Mouse (Mus musculus) heart, postnatal 0 days (tissue): ENCODE data around the gene Dok3. TPM values are rescaled to one million over a fixed set of nuclear protein-coding genes. Genes with fewer than 3 reads are reported as not detected.

Experiments
- ATAC-seq: fragments of 200-750 bp; cut with Nextera tagmentation; 2 replicates; pipeline ENCODE4 v1.8.0; 2017; ENCODE audit warnings: low read depth, moderate number of reproducible peaks, moderate library complexity; ENCODE audit not compliant: insufficient read depth
- DNase-seq: peaks from one replicate; pipeline ENCODE4 v3.0.0-alpha.2; 2016; ENCODE audit warnings: low spot score
- H3K27ac ChIP-seq: fragments of 300-500 bp; sonication (generic); 2 replicates; pipeline ENCODE4 v1.5.1; 2014; ENCODE audit warnings: low read depth, mild to moderate bottlenecking
- H3K27me3 ChIP-seq: fragments of 300-500 bp; sonication (generic); 2 replicates; pipeline ENCODE4 v1.6.1; 2014; ENCODE audit warnings: low read length, mixed read lengths; ENCODE audit not compliant: control insufficient read depth, insufficient read depth
- H3K36me3 ChIP-seq: fragments of 300-500 bp; sonication (generic); replicated peaks from 2 replicates; pipeline ENCODE4 v1.6.1; 2014; ENCODE audit warnings: low read length, mixed read lengths; ENCODE audit not compliant: control insufficient read depth, insufficient read depth
- H3K4me1 ChIP-seq: fragments of 300-500 bp; sonication (generic); 2 replicates; pipeline ENCODE4 v1.6.1; 2014; ENCODE audit warnings: antibody characterized with exemption; ENCODE audit not compliant: control insufficient read depth, insufficient read depth
- H3K4me2 ChIP-seq: fragments of 300-500 bp; sonication (generic); 2 replicates; pipeline ENCODE4 v1.6.1; 2014; ENCODE audit warnings: low read depth, mild to moderate bottlenecking, low read length, moderate library complexity
- H3K4me3 ChIP-seq: fragments of 300-500 bp; sonication (generic); 2 replicates; pipeline ENCODE4 v1.5.1; 2014; ENCODE audit warnings: low read depth, low read length
- H3K9ac ChIP-seq: fragments of 300-500 bp; sonication (generic); replicated peaks from 2 replicates; pipeline ENCODE4 v1.6.1; 2014; ENCODE audit warnings: low read depth, low read length, mixed read lengths
- H3K9me3 ChIP-seq: fragments of 300-500 bp; sonication (generic); replicated peaks from 2 replicates; pipeline ENCODE4 v1.6.1; 2016; ENCODE audit warnings: low read length; ENCODE audit not compliant: control insufficient read depth
- CTCF ChIP-seq: IDR thresholded peaks from 2 replicates; pipeline ENCODE4 v1.5.1; 2016; ENCODE audit warnings: antibody characterized with exemption, control low read depth, low read depth
- EP300 ChIP-seq: IDR thresholded peaks from 2 replicates; pipeline ENCODE4 v1.6.1; 2016; ENCODE audit warnings: antibody characterized with exemption, low read depth
- WGBS: fragments of 180-500 bp; shearing (Covaris S2); extraction: QIAGEN DNeasy Blood & Tissue Kit; methylation state at CpG from one replicate; pipeline ENCODE4 v1.1.7; 2014; 5-methylcytosine and 5-hydroxymethylcytosine counted together
- polyA plus RNA-seq: library from polyadenylated mRNA; unstranded; fragments of >200 nt; fragmentation: Nextera tagmentation; extraction: Ambion mirVana; gene quantifications from 2 replicates; pipeline ENCODE4 v1.2.1, GENCODE M21; 2015
- total RNA-seq: library from RNA; depleted of rRNA; stranded (reverse); fragments of >200 nt; gene quantifications from 2 replicates; pipeline ENCODE4 v1.2.3, GENCODE M21; 2014; ENCODE audit warnings: low replicate concordance

Dok3 gene
- total and polyA plus RNA-seq, 2 experiments from 2014 or later = 1.4 to 2.8 TPM

- no peak overlapping the region for H3K27ac ChIP-seq
- no peak overlapping the region for H3K4me3 ChIP-seq
- no peaks in the 10 kb centered on the region for H3K27me3 ChIP-seq
- DNase-seq = no peak
- WGBS = 62% methylated on average over 5 of the region's 5 CpGs
- H3K4me2 ChIP-seq = no peak overlapping the region
- peaks cover 84% of the 10 kb centered on the region for H3K36me3 ChIP-seq
- no peaks in the 10 kb centered on the region for H3K9me3 ChIP-seq
- no peak for TF ChIP-seq EP300
- no peak for TF ChIP-seq CTCF
- ATAC-seq = no peak
- no peaks in the 10 kb centered on the region for H3K4me1 ChIP-seq
- H3K9ac ChIP-seq = no peak overlapping the region
Observed at GRCm38 (mm10) chr13:55548426-55548825, 19.3 kb upstream of the Dok3 start.

GRCm38 (mm10) chr13:55547916-55548315 is 18.8 kb upstream of the Dok3 start:
- Histone ChIP-seq H3K27ac (no peak overlapping the region), H3K36me3 (peaks cover 84% of the 10 kb centered on the region), H3K4me2 (no peak overlapping the region), H3K9ac (no peak overlapping the region), H3K27me3 (no peaks in the 10 kb centered on the region), H3K4me1 (no peaks in the 10 kb centered on the region), H3K9me3 (no peaks in the 10 kb centered on the region), H3K4me3 (no peak overlapping the region)
- WGBS = 91% methylated on average over 2 of the region's 2 CpGs
- ATAC-seq (no peak), DNase-seq (no peak)
- TF ChIP-seq CTCF (no peak), EP300 (no peak)

GRCm38 (mm10) chr13:55544792-55545191 is 15.7 kb upstream of the Dok3 start:
- WGBS = 88% methylated on average over 6 of the region's 6 CpGs
- H3K27me3 ChIP-seq = no peaks in the 10 kb centered on the region
- no peak for ATAC-seq
- DNase-seq = no peak
- no peak overlapping the region for H3K27ac ChIP-seq
- no peak overlapping the region for H3K9ac ChIP-seq
- no peaks in the 10 kb centered on the region for H3K9me3 ChIP-seq
- no peak overlapping the region for H3K4me2 ChIP-seq
- no peaks in the 10 kb centered on the region for H3K4me1 ChIP-seq
- no peak overlapping the region for H3K4me3 ChIP-seq
- TF ChIP-seq CTCF (no peak), EP300 (no peak)
- H3K36me3 ChIP-seq = peaks cover 96% of the 10 kb centered on the region

- Histone ChIP-seq H3K9me3 (no peaks in the 10 kb centered on the region), H3K9ac (no peak overlapping the region), H3K4me3 (no peak overlapping the region), H3K27me3 (no peaks in the 10 kb centered on the region), H3K4me2 (no peak overlapping the region), H3K27ac (no peak overlapping the region), H3K36me3 (peaks cover 96% of the 10 kb centered on the region), H3K4me1 (no peaks in the 10 kb centered on the region)
- TF ChIP-seq CTCF (no peak), EP300 (no peak)
- 86% methylated on average over 8 of the region's 8 CpGs for WGBS
- no peak for ATAC-seq
- DNase-seq = no peak
Observed at GRCm38 (mm10) chr13:55543447-55543846, 14.4 kb upstream of the Dok3 start.

- Histone ChIP-seq H3K4me1 (no peaks in the 10 kb centered on the region), H3K9ac (no peak overlapping the region), H3K27ac (no peak overlapping the region), H3K9me3 (no peaks in the 10 kb centered on the region), H3K36me3 (peaks cover 90% of the 10 kb centered on the region), H3K27me3 (no peaks in the 10 kb centered on the region), H3K4me3 (no peak overlapping the region), H3K4me2 (no peak overlapping the region)
- WGBS = 96% methylated on average over 4 of the region's 4 CpGs
- no peak for DNase-seq
- ATAC-seq = no peak
- TF ChIP-seq CTCF (no peak), EP300 (no peak)
Observed at GRCm38 (mm10) chr13:55542891-55543290, 13.8 kb upstream of the Dok3 start.

- H3K36me3 ChIP-seq = peaks cover 72% of the 10 kb centered on the region
- DNase-seq = no peak
- 86% methylated on average over 2 of the region's 2 CpGs for WGBS
- no peak overlapping the region for H3K4me2 ChIP-seq
- no peak overlapping the region for H3K9ac ChIP-seq
- no peaks in the 10 kb centered on the region for H3K4me1 ChIP-seq
- ATAC-seq = no peak
- H3K9me3 ChIP-seq = no peaks in the 10 kb centered on the region
- no peak for TF ChIP-seq CTCF
- TF ChIP-seq EP300 = no peak
- H3K27me3 ChIP-seq = no peaks in the 10 kb centered on the region
- no peak overlapping the region for H3K4me3 ChIP-seq
- no peak overlapping the region for H3K27ac ChIP-seq
Observed at GRCm38 (mm10) chr13:55540933-55541332, 11.8 kb upstream of the Dok3 start.
